Mouse (Mus musculus): ENCODE measurements around the gene Acot1.

Acot1 gene

DNA sequence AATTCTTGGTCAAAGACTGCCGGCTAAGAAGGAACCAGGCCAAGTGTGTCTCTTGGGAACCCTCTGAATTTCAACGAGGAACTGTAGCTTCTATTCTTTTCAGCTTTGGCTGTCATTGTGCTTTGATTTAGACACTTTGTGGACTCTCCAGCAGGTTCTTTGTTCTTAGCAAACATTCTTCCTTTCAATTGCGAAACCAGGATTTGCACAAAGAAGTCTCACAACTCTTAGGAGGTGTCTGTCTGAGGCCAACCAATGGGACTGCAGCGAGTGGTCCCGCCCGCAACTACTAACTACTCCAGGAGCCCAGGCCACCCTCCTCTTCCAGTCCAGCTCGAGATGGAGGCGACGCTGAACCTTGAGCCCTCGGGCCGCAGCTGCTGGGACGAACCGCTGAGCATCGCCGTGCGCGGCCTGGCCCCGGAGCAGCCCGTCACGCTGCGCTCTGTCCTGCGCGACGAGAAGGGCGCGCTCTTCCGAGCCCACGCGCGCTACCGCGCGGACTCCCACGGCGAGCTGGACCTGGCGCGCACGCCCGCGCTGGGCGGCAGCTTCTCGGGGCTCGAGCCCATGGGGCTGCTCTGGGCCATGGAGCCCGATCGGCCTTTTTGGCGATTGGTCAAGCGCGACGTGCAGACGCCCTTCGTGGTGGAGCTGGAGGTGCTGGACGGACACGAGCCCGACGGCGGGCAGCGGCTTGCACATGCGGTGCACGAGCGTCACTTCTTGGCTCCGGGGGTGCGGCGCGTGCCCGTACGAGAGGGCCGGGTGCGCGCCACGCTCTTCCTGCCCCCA lies at the start of gene Acot1:
Gene Acot1 (plus strand): TSS at position 320 of the 795 bp plus-strand sequence.
- peak; percentile 81 for DNase-seq

- DNase-seq, result no peak
Observed at GRCm38 (mm10) chr12:83965235-83965634, 44.1 kb upstream of the Acot1 start.

DNA sequence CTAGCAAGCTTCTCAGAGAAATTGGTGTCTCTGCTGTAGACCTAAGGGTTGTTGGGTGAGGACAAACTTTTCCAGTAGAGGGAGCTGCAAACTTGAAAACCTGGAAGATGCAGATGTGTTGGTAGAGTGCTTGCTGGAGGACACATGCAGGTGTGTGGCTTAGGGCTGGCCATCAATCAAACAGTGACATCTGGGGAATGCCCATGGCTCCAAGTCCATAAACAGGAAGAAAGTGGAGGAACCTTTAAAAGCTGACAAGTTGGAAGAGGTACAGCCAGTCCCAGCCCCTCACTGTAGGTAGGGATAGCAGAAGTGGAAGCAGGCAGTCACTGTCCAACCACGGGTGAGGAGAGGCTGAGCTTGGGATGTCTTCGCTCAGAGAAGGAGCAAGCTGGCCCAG lies 37.2 kb upstream of the Acot1 start:
- peak; percentile 70 for DNase-seq

- no peak for DNase-seq
Observed at GRCm38 (mm10) chr12:83978862-83979261, 30.4 kb upstream of the Acot1 start.

DNA sequence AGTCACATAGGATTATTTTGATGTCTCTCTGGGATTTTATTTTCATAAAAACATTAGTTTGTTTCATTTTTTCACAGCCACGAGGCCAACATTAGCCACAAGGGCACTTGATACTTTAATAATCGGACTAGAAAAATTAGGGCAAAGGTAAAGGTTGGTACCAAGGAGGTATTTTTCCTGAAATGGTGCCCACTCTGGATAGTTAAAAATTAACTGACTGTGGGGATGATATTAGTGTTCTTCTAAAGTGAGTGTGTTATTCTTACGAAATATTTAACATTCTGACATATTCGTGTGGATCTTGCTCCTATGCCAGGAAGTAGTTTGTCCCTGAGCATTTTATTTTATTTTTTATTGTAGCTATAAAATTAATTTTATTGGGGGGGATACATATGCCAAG lies 27.7 kb upstream of the Acot1 start:
- no peak for DNase-seq

- DNase-seq, result no peak
Observed at GRCm38 (mm10) chr12:83984752-83985151, 24.5 kb upstream of the Acot1 start, which contains the start of gene Heatr4. Gene Heatr4 (minus strand): TSS chr12:83984852.

- no peak for DNase-seq
Observed at GRCm38 (mm10) chr12:83987242-83987582, 22.1 kb upstream of the Acot1 start.

DNA sequence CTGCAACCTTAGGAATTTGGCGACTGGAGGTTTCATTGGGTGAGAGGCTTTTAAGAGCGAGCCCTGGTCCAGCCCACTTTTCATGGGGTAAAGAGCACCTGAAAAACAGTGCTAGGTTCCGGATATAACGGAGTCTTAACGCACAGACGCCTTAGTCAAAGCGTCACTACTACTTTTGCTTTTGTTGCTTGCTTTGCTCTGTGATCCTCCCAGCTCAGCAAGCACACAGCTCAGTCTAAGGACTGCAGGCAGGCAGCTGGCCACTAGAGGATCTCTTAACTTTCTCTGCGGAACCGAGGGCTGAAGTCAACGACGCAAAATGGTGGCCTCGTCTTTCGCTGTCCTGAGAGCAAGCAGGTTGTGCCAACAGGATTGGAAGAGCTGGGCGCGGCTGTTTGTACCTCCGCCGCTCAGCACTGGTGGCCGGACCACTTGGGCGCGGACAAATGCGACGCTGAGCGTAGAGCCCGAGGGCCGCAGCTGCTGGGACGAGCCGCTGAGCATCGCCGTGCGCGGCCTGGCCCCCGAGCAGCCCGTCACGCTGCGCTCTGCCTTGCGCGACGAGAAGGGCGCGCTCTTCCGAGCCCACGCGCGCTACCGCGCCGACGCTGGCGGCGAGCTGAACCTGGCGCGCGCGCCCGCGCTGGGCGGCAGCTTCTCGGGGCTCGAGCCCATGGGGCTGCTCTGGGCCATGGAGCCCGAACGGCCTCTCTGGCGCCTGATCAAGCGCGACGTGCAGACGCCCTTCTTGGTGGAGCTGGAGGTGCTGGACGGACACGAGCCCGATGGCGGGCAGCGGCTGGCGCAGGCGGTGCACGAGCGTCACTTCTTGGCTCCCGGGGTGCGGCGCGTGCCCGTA lies 21.5 kb upstream of the Acot1 start, which contains the start of gene Acot2:
Gene Acot2 (plus strand): TSS at position 279 of the 859 bp plus-strand sequence.
- DNase-seq, result peak; percentile 84

DNA sequence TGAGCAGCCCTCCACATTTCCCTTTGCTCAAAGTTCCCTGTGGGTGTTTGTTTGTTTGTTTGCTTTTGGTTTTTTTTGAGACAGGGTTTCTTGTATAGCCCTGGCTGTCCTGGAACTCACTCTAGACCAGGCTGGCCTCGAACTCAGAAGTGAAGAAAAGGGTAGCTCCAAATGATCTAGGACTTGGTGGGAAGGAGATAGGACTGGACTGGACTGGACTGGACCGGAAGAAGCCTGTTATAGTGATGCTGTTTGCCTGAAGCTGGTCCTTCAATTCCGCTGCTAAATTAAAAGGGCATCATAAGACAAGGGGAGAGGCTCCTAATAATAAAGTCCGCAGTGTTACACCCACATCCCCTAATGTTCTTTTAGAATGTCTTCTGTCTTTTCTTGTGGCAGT lies 20.8 kb upstream of the Acot1 start:
- DNase-seq, result no peak

- DNase-seq, result no peak
Observed at GRCm38 (mm10) chr12:83989378-83989777, 19.9 kb upstream of the Acot1 start.

- DNase-seq, result no peak
Observed at GRCm38 (mm10) chr12:83997221-83997620, 12.1 kb upstream of the Acot1 start.

GRCm38 (mm10) chr12:83998341-83999107 lies 10.8 kb upstream of the Acot1 start:
- DNase-seq, result no peak

GRCm38 (mm10) chr12:83999237-83999636 lies 10.1 kb upstream of the Acot1 start:
- peak; percentile 89 for DNase-seq

- no peak for DNase-seq
Observed at GRCm38 (mm10) chr12:84000418-84000817, 8.9 kb upstream of the Acot1 start.

- no peak for DNase-seq
Observed at GRCm38 (mm10) chr12:84003866-84004265, 5.4 kb upstream of the Acot1 start.

DNA sequence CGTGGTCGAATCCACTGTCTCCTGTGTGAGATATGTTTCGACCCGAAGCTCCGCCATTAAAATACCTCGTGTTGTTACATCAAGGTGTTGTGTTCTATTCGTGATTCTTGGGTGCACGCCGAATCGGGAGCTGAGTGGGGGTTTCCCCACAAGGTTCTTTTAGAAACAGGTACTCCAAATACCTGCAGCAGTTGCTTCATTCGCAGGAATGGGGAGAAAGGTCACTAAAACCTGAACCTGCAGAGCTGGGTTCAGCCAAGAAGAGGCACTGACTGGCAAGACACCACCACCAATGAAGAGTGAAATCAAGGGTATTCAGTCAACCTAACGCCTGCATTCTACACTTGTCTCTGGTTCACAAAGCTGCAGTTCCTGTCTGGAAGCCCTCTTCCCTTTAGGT lies 1.0 kb upstream of the Acot1 start:
- peak; percentile 33 for DNase-seq

DNA sequence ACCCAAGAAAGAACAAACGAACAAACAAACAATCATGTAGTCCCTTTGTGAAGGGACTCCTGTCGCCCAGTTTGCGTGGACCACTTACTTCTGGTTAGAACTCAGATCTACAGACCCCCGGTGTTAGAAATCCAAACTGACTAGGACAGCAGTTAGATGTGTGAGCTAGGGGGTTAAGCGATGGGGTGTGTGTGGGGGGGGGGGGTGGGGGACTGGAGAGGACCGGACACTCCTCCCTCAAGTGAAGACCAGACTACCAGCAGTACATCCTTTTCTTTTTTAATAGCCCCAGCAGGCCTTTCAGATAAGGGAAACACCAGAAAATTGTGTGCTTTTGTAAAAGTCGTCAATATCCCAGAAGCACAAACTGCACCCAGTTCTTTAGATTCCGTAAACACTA lies 561 bp upstream of the Acot1 start:
- no peak for DNase-seq

- no peak for DNase-seq
Observed at GRCm38 (mm10) chr12:84010201-84010600, 911 bp downstream of the Acot1 start.

- peak; percentile 92 for DNase-seq
Observed at GRCm38 (mm10) chr12:84011251-84012040, 2.2 kb downstream of the Acot1 start.

- no peak for DNase-seq
Observed at GRCm38 (mm10) chr12:84013130-84013529, 3.8 kb downstream of the Acot1 start.

DNA sequence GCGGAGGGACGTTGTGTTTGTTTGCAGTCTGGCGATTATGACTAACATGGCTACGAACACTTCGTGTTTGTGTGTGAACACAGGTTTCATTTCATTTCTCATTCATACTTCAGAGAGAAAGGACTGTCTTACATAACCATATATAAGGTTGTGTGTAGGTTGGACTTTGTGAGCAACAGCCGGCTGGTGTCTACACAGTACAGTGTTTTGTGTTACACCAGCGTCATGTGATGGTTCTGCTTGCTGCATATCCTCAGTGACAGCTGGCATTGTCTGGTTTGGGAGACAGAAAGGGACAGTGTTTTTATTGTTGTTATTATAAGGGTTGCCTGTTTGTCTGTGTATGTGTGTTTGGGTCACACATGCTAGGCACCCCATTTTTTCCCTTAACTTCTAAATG lies 4.4 kb downstream of the Acot1 start:
- DNase-seq, result no peak

GRCm38 (mm10) chr12:84020528-84020927 lies 11.2 kb downstream of the Acot1 start:
- DNase-seq, result peak; percentile 88
